Mouse (Mus musculus) erythroblast, adult 5-6 weeks (primary cell): ENCODE data around the gene Slc22a3. TPM values are rescaled to one million over a fixed set of nuclear protein-coding genes. Genes with fewer than 3 reads are reported as not detected.

Experiments
- total RNA-seq, 2 experiments: library from RNA; stranded (forward) in 1 of 2; stranded (reverse) in 1 of 2; fragments of 150-400 nt in 1 of 2; fragments of 200-764, 138-1000 nt in 1 of 2; gene quantifications; 2 replicates each; pipeline versions ENCODE4 v1.2.3 to v1.2.4; 2015 to 2017; ENCODE audit warnings: low replicate concordance in 2 of 2

The Slc22a3 gene
- total RNA-seq, 2 experiments from 2014 or later = 1.0 TPM; not detected in 1

Other genes starting within 250 kb of the Slc22a3 start
- 0.77 and 1.3 TPM in 2 replicates for gene Map3k4, start 188.9 kb downstream of the Slc22a3 start, total RNA-seq (2015; ENCODE audit: low replicate concordance)
- gene Map3k4, start 188.9 kb downstream of the Slc22a3 start, total RNA-seq (2017; ENCODE audit: low replicate concordance) = 6.3 and 7.2 TPM in 2 replicates
- gene Plg, start 129.1 kb downstream of the Slc22a3 start, total RNA-seq (2015; ENCODE audit: low replicate concordance) = not detected in 2 replicates
- gene Plg, start 129.1 kb downstream of the Slc22a3 start, total RNA-seq (2017; ENCODE audit: low replicate concordance) = not detected in 2 replicates
- not detected in 2 replicates for gene Slc22a2, start 76.4 kb upstream of the Slc22a3 start, total RNA-seq (2015; ENCODE audit: low replicate concordance)
- not detected in 2 replicates for gene Slc22a2, start 76.4 kb upstream of the Slc22a3 start, total RNA-seq (2017; ENCODE audit: low replicate concordance)
- not detected in 2 replicates for gene Slc22a1, start 168.1 kb upstream of the Slc22a3 start, total RNA-seq (2015; ENCODE audit: low replicate concordance)
- not detected in 2 replicates for gene Slc22a1, start 168.1 kb upstream of the Slc22a3 start, total RNA-seq (2017; ENCODE audit: low replicate concordance)